Mouse (Mus musculus) spleen, adult 2 months (tissue): ENCODE data around the gene Ugt1a8.

Source experiments
- CTCF ChIP-seq: fragments of 200-500 bp; IDR thresholded peaks from 2 replicates; pipeline ENCODE4 v1.5.1; 2011; ENCODE audit warnings: mild to moderate bottlenecking, inconsistent platforms; ENCODE audit not compliant: insufficient read depth, insufficient read length, insufficient replicate concordance; ENCODE audit errors: extremely low read depth
- POLR2A ChIP-seq: fragments of 200-500 bp; IDR thresholded peaks from 2 replicates; pipeline ENCODE4 v1.6.1; 2011; ENCODE audit warnings: low read depth, low read length, inconsistent platforms

- TF ChIP-seq CTCF: no peak
- no peak for TF ChIP-seq POLR2A
These were observed 128.9 kb downstream of the Ugt1a8 start for GRCm38 (mm10) chr1:88216551-88216950.
